Mouse (Mus musculus) cerebellum, adult 8-10 months (tissue): ENCODE measurements around the gene Gm27029.
"Not testable (repeated sequence)": the region's sequence is repeated elsewhere in the genome, so short reads cannot be mapped to it uniquely, and the experiment has no call there.

ENCODE experiments used
- DNase-seq: peaks from one replicate; pipeline ENCODE4 v3.0.0; 2022

The Gm27029 gene

GRCm38 (mm10) chr11:101417101-101417855, 7.3 kb downstream of the Gm27029 start, which contains the start of gene Aarsd1:
Gene Aarsd1, minus strand, starts transcription at chr11:101417615.
- DNase-seq = peak; percentile 90

GRCm38 (mm10) chr11:101416433-101417100, 8.0 kb downstream of the Gm27029 start:
- no peak for DNase-seq

DNA sequence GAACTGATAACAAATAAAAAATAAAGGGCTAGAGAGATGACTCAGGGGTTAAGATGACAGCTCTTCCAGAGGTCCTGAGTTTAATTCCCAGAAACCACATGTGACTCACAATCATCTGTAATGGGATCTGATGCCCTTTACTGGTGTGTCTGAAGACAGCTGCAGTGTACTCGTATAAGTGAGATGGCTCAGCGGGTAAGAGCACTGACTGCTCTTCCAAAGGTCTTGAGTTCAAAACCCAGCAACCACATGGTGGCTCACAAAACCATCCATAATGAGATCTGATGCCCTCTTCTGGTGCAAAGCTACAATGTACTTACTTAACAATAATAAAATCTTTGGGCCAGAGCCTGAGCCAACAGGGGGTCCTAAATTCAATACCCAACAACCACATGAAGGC, 9.3 kb downstream of the Gm27029 start:
- no peak for DNase-seq

GRCm38 (mm10) chr11:101395110-101395509, 29.5 kb downstream of the Gm27029 start:
- DNase-seq = peak; percentile 39

DNA sequence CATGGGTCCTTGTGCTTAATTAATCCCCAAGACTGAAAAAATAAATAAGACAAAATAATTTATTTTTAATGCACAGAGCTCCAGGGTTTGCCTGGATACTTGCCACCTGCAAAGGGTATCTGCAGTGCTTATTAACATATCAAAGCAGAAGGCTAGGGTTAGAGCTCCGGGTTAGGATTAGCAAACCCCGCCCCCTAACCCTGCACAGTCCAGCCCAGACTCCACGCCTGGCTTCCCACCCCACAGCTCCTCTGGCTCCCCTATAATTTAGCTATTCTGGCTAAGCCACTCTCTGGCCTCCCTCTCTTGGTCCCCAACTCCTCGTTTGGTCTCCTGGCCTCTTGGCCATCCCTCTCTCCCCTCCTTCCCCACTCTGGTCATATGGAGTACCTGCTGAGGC, 42.8 kb downstream of the Gm27029 start:
- DNase-seq = no peak

DNA sequence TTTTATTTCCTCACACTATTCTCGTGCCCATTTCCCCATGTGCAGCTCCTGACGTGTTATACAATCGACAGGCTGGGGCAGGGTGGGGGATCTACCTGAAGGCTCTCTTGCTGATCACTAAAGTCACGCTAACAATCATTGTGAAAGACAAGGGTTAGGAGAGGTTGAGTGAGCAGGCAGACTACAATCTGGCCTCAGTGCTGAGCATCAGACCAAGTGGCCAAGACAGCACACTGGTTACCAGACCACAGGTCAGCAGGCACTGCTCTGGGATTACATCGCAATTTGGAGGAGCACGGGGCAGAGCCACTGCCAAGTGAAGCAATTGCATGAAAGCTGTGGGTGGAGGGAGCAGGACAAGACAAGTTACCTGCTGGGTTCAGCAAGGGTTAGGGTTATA, 45.7 kb downstream of the Gm27029 start:
- no peak for DNase-seq

DNA sequence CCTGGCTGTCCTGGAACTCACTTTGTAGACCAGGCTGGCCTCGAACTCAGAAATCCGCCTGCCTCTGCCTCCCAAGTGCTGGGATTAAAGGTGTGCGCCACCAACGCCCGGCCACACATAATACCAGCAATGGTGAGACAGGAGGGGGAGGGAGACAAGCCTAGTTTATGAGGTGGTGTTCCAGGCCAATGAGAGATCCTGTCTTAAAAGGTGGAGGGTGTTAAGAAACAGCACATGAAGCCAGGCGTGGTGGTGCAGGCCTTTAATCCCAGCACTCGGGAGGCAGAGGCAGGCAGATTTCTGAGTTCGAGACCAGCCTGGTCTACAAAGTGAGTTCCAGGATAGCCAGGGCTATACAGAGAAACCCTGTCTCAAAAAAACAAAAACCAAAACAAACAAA, 46.4 kb downstream of the Gm27029 start:
- DNase-seq = not testable (repeated sequence)

GRCm38 (mm10) chr11:101374421-101374938, 50.1 kb downstream of the Gm27029 start:
- no peak for DNase-seq

GRCm38 (mm10) chr11:101370141-101370540, 54.5 kb downstream of the Gm27029 start:
- DNase-seq = no peak

GRCm38 (mm10) chr11:101367326-101367935, 57.2 kb downstream of the Gm27029 start, which contains the start of gene G6pc:
Gene G6pc, plus strand, starts transcription at chr11:101367561.
- no peak for DNase-seq

GRCm38 (mm10) chr11:101364531-101364931, 60.1 kb downstream of the Gm27029 start:
- DNase-seq = no peak

GRCm38 (mm10) chr11:101360651-101361113, 63.9 kb downstream of the Gm27029 start:
- no peak for DNase-seq

DNA sequence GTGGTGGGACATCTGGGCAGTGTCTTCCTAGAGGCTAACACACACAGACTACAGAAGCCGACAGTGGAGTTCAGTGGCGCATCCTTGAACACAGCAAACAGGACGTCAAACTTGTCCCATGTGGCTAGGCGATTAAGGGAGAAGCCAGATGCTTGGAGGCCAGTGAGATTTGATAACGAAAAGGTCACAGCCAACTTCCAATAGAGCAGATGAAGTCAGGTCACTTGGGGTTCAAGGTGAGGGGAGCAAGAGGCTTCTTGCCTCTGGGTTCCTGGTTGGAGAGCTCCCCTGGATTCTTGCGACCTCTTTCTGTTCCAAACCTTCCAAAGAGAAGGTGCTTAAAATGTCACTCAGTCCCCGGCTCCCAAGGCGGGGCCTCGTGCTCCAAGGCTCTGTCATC, 64.8 kb downstream of the Gm27029 start:
- DNase-seq = no peak

GRCm38 (mm10) chr11:101357505-101358182, 67.0 kb downstream of the Gm27029 start:
- no peak for DNase-seq
